Mouse (Mus musculus): ENCODE measurements around the gene Gm10799. TPM values are rescaled to one million over a fixed set of nuclear protein-coding genes. Genes with fewer than 3 reads are reported as not detected.
"Not testable (repeated sequence)": the region's sequence is repeated elsewhere in the genome, so short reads cannot be mapped to it uniquely, and the experiment has no call there.

Gene Gm10799
- total RNA-seq, 2 experiments from 2014 or later, result not detected

GRCm38 (mm10) chr2:104081436-104082050, 13.2 kb upstream of the Gm10799 start:
- intact Hi-C loops (cut with DNase I), result not testable (repeated sequence)

GRCm38 (mm10) chr2:104078285-104078684, 9.9 kb upstream of the Gm10799 start:
- DNase-seq (ENCODE audit: extremely low spot score in 1 of 2, low spot score in 2 of 2); intact Hi-C loops (cut with DNase I): not testable (repeated sequence)

More at GRCm38 (mm10) chr2:104081436-104082050, 13.2 kb upstream of the Gm10799 start:
- DNase-seq (ENCODE audit: extremely low spot score in 1 of 2, low spot score in 2 of 2), result not testable (repeated sequence)

DNA sequence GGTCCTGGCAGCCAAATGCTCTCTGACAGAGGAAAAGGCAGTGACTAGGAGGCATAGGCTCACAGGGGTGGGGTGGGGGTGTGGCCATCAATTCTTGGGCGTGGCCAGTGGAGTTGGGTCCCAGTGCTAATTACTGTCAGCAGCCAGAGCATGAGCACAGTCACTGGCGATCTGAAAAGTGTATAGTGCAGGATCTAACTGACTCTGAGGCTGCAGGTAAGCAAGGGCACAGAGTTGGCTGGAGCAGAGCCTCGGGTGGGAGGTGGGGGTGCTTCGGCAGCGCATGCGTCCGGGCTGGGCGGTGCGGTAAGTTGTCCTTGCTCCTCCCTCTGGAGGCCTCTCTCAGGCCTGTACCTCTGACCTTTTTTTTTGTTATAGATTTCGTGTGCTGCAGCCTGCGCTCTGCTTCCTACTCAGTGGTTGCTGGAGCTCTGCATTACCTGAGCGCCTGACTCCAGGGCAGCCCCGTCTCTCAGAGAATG, 1.4 kb upstream of the Gm10799 start, which contains the start of gene Cd59b:
TSS of gene Cd59b (plus strand) at position 146 of the 482 bp plus-strand sequence.
- DNase-seq (ENCODE audit: extremely low spot score in 1 of 2, low spot score in 2 of 2), result peak in 1 of 2 experiments; percentile 40
- intact Hi-C loops (cut with DNase I), result no loop called here

GRCm38 (mm10) chr2:104065526-104065925, 2.8 kb downstream of the Gm10799 start, which contains the start of gene Gm10912:
Gene Gm10912 (plus strand): TSS chr2:104065826.
- intact Hi-C loops (cut with DNase I), result not testable (repeated sequence)

GRCm38 (mm10) chr2:104064152-104064551, 4.2 kb downstream of the Gm10799 start:
- intact Hi-C loops (cut with DNase I), result no loop called here
- no peak for DNase-seq (ENCODE audit: extremely low spot score in 1 of 2, low spot score in 2 of 2)

More at GRCm38 (mm10) chr2:104065526-104065925, 2.8 kb downstream of the Gm10799 start, which contains the start of gene Gm10912:
- not testable (repeated sequence) for DNase-seq (ENCODE audit: extremely low spot score in 1 of 2, low spot score in 2 of 2)

DNA sequence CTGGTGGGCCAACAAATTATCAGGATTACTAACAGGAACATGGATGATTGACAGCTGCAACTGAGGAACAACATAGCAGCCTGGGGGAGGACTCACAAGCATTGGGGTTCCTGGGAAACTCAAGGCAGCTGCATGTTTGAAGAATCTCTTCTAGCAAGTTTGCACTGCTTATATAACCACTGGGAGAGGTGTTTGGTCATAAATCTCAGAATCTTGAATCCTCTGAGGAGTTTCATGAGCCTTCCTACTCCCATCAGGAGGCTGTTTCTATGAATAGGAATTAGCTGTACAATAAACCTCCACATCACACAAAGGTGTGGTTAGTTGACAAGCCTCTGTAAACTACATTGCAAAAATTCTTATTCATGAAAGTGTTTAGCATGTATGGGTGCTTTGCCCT, 5.7 kb downstream of the Gm10799 start:
- no peak for DNase-seq (ENCODE audit: extremely low spot score in 1 of 2, low spot score in 2 of 2)
- intact Hi-C loops (cut with DNase I), result no loop called here

- intact Hi-C loops (cut with DNase I), result no loop called here
- no peak for DNase-seq (ENCODE audit: extremely low spot score in 1 of 2, low spot score in 2 of 2)
Observed at GRCm38 (mm10) chr2:104060996-104061395, 7.4 kb downstream of the Gm10799 start.

GRCm38 (mm10) chr2:104059786-104060185, 8.6 kb downstream of the Gm10799 start:
- intact Hi-C loops (cut with DNase I), result loop anchor here (10.0 kb wide), 1 partner anchor 375 kb away; no protein-coding TSS in a partner anchor
- no peak for DNase-seq (ENCODE audit: extremely low spot score in 1 of 2, low spot score in 2 of 2)

- intact Hi-C loops (cut with DNase I), result loop anchor here (10.0 kb wide), 1 partner anchor 376 kb away; no protein-coding TSS in a partner anchor
- DNase-seq (ENCODE audit: extremely low spot score in 1 of 2, low spot score in 2 of 2), result no peak
Observed at GRCm38 (mm10) chr2:104058954-104059353, 9.4 kb downstream of the Gm10799 start.

- intact Hi-C loops (cut with DNase I), result loop anchor here (10.0 kb wide), 1 partner anchor 376 kb away; no protein-coding TSS in a partner anchor
- DNase-seq (ENCODE audit: extremely low spot score in 1 of 2, low spot score in 2 of 2), result no peak
Observed at GRCm38 (mm10) chr2:104058381-104058780, 10.0 kb downstream of the Gm10799 start.

- no peak for DNase-seq (ENCODE audit: extremely low spot score in 1 of 2, low spot score in 2 of 2)
- intact Hi-C loops (cut with DNase I), result loop anchor here (5.0 kb wide), 1 partner anchor 533 kb away; no protein-coding TSS in a partner anchor
Observed at GRCm38 (mm10) chr2:104044479-104045080, 23.8 kb downstream of the Gm10799 start.

- DNase-seq (ENCODE audit: extremely low spot score in 1 of 2, low spot score in 2 of 2), result no peak
Observed at GRCm38 (mm10) chr2:104043624-104044478, 24.5 kb downstream of the Gm10799 start.

GRCm38 (mm10) chr2:104042766-104043165, 25.6 kb downstream of the Gm10799 start:
- no peak for DNase-seq (ENCODE audit: extremely low spot score in 1 of 2, low spot score in 2 of 2)
- intact Hi-C loops (cut with DNase I), result loop anchor here (5.0 kb wide), 1 partner anchor 535 kb away; no protein-coding TSS in a partner anchor

More at GRCm38 (mm10) chr2:104043624-104044478, 24.5 kb downstream of the Gm10799 start:
- intact Hi-C loops (cut with DNase I), result loop anchor here (5.0 kb wide), 1 partner anchor 533 kb away; no protein-coding TSS in a partner anchor

DNA sequence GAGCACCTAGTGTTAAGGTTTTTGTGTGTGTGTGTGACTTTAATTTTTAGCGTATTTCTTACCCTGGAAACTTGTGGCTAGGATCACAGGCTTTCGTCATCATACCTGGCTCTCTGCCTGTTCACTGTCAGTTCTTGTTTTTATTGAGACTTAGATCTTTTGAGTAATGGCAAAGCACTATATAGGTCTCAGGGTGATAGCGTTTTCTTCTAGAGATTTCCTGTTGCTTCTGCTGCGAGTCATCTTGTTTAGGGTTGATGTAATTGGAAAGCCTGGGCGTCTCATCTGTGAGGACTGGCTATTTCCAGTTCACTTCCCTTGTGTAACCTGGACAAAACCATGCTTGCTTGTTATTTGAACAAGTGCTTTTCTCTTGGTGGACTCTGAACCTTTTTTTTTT, 26.7 kb downstream of the Gm10799 start:
- intact Hi-C loops (cut with DNase I), result loop anchor here (5.0 kb wide), 1 partner anchor 536 kb away; no protein-coding TSS in a partner anchor
- no peak for DNase-seq (ENCODE audit: extremely low spot score in 1 of 2, low spot score in 2 of 2)

DNA sequence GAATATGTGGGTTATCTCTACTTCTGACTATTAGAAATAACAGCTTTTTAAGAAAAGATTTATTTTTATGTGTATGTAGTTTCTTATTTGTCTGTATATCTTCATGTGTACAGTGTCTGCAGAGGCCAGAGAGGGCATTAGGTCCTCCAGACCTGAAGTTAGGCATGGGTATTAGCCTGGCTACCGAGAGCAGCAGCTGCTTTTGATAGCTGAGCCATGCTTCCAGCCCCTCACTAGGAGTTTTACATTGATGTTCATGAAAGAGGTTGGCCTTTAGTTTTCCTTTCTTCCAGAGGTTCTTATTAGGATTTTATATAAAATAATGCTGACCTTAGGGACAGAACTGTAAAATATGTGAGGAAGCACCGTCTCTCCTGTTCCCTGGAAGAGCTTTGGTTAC, 30.1 kb downstream of the Gm10799 start:
- no peak for DNase-seq (ENCODE audit: extremely low spot score in 1 of 2, low spot score in 2 of 2)
- intact Hi-C loops (cut with DNase I), result loop anchor here (10.0 kb wide), 2 partner anchors 87 to 387 kb away; partner anchors contain the start of gene A930018P22Rik

GRCm38 (mm10) chr2:104036316-104036715, 32.0 kb downstream of the Gm10799 start:
- intact Hi-C loops (cut with DNase I), result loop anchor here (10.0 kb wide), 2 partner anchors 88 to 388 kb away; partner anchors contain the start of gene A930018P22Rik
- DNase-seq (ENCODE audit: extremely low spot score in 1 of 2, low spot score in 2 of 2), result no peak

- intact Hi-C loops (cut with DNase I), result loop anchor here (10.0 kb wide), 2 partner anchors 89 to 389 kb away; partner anchors contain the start of gene A930018P22Rik
- no peak for DNase-seq (ENCODE audit: extremely low spot score in 1 of 2, low spot score in 2 of 2)
Observed at GRCm38 (mm10) chr2:104035595-104035994, 32.8 kb downstream of the Gm10799 start.

DNA sequence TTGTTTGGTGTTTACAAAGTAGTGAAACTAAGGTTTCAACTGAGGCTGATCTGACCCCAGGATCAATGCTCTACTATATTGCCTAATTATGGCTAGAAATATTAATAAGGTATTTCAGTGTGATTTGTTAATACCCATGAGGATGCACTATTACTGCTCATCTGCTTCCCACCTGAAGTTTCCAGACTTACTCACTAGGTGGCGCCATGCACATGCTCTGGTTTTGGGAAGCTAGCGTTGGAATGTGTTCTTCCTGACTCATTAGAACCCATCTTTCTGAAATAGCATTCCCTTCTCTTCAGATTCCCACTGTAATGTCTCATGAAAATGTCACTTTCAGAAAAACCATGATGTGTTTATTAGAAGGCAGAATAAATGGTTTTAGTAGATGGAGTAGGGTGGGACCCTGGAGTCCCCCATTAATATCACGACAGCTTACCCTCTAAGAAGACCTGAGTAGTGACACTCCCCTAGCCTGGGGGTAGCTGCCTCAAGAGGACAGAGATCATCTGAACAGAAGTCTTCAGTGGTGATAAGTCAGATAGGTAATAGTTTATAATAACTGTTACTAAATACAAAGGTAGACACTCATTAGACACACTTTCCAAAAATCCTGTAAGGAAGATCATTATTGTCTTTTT, 33.4 kb downstream of the Gm10799 start:
- intact Hi-C loops (cut with DNase I), result loop anchor here (10.0 kb wide), 2 partner anchors 90 to 390 kb away; partner anchors contain the start of gene A930018P22Rik
- peak; percentile 51 to 56 for DNase-seq (ENCODE audit: extremely low spot score in 1 of 2, low spot score in 2 of 2)

Measured in left cerebral cortex, postnatal 10 days (tissue).